Mouse (Mus musculus) ovary, postnatal 14 days (tissue): ENCODE data around the gene Agap1.
A peak's percentile ranks its signal among the peaks of the same experiment; 100 is the strongest.

Experiments used
- DNase-seq: peaks from one replicate; pipeline ENCODE4 v3.0.0; 2022; ENCODE audit warnings: low spot score

Gene Agap1

DNA sequence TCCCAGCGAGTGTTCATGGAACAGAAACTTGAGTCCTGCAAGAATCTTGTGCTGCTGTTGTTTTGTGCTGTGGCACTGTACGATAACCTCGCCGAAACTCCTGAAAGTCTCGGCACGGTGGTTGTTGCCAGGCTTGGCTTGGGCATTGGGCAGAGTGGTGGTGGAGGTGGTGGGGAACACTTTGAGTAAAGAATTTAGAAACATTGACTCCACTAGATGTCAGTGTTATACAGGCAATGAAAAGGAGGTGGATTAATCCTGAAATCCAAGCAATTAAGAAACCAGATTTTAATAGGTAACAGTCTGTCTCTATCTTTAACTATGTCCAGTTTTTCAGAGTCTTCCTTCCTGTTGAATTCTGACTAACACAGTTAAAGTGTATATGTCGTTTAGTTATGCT is 212.8 kb downstream of the Agap1 start:
- no peak for DNase-seq

- DNase-seq = no peak
Measured at GRCm38 (mm10) chr1:89668635-89669034, 214.0 kb downstream of the Agap1 start.

DNA sequence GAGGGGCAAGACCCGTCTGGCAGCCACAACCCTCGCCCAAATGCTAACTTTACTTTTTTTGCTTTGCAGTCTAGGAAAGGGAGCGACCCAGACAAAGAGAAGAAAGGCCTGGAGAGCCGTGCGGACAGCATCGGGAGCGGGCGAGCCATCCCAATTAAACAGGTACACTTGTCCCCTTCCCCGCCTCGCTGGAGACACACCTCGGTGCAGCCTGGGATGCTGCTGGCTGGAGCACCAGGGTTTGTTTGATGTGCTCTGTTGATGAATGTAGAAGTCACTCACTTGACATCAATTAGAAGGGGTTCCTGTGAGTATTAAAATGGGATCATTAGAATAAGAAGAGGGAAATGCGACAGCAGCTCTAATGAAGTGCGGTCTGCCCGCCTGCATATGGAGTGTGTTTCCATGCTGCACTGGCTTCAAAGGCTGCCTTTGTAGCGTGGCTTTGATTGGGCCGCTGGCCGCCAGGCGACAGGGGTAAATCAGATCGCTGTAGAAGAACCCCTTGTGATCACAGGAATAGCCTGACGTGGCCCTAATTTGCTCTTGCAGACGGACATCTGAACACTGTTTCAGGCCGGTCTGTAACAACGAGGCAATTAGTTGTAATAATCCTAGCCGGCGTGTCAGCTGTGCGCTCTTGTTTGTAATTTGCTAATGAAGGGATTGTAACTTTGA is 216.6 kb downstream of the Agap1 start:
- DNase-seq = no peak

DNA sequence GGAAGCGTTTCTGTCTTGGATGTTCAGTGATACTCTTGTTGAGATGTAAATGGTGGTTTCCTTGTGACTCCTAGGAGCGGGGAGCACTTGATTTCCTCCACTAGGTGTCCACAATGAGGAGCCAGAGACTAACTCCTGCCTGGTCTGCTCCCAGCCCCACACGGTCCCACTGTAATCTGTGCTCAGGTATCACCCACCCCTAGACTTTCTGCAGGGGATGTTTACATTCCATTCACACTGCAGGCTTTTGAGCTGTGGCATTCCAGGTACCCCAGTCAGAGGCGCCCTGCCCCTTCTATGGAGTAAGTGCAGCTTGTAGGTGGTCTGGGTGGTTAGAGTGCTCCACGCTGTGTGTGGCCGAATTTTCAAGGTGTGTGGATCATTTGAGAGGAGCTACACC is 218.5 kb downstream of the Agap1 start:
- DNase-seq = no peak

- DNase-seq = no peak
Measured at GRCm38 (mm10) chr1:89673686-89674085, 219.1 kb downstream of the Agap1 start.

DNA sequence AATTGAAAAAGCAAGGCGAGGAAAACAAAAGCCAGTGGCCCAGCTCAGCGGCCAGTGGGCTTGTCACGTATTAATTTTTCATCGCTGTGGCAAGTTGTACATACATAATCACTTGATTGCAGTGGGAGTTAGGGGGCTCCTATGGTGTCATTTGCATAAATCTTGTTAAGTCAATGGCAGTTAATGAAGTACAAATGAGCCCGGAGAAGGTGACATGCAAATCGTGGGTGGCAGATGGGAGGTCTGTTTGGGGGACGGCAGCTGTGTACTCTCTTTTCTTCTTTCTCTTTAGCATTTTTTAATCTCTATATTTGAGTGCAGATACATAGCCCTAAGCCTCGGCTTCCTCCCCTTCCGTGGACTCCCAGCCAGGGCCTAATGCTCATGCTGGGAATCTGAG is 220.1 kb downstream of the Agap1 start:
- DNase-seq = no peak

GRCm38 (mm10) chr1:89676411-89676810 is 221.8 kb downstream of the Agap1 start:
- peak; percentile 15 for DNase-seq

DNA sequence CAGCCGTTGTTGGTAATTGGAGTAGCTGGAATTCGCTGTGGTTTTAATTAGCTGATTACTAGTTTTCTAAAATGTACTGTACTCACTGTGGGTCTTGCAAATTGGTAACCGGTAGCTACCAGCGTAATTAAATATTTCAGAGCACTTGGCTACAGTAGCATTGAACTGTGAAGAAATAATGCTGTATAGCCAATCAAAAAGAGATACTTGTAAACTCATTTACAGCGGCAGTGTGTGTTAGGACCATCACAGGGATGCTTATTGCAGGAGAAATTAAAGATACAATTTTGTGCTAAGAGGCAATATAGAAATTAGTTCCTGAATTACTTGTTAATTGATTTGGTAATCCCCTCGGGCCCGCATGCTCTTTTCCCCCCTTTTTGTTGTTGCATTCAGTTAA is 226.1 kb downstream of the Agap1 start:
- DNase-seq = no peak

DNA sequence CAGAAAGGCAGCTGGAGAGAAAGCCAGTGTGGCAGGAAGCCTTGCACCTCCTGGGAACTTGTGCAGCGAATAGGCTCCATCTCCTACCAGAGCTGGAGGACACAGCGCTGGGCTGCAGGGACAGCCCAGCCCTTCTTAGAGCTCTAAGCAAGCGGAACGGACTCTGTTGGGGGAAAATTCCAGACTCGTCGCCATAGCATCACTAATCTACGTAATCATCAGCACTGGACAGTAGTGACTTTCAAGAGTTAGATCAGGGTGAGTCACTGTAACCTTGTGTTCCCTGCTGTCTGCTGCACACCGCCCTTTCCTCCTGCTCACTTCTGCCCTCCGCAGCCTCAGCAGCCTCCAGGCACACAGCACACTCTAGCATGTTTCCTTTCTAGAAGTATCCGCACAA is 234.3 kb downstream of the Agap1 start:
- DNase-seq = no peak

DNA sequence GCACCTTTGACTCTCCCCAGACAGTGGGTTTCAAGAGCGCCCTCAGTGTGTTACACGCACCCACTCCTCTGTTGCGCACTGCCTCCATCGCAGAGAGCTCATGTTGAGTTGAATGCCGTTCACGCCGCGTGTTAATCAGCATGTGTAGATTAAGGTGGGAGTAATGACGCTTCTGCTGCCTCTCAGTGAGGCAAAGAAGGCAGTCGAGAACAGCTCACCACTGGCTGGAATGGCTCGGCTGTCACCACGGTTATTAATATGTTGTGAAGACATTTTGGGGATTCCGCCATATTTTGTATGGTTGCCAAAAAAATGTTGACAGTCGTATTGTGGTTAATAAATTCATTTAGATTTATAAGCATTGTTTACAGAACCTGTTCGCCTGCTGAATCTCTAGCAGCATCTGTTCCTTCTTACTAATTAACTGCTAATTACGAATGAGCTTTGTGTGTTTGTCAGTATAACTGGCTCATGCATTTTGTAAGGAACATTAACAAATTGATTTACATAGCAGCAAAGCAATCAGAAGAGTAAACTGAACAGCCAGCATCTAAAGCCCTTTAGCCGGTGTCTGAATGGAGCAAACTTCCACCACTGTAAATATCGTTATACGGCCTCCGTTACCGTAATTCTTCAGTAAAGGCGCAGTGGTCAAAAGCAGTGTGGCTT is 235.1 kb downstream of the Agap1 start:
- DNase-seq = no peak

GRCm38 (mm10) chr1:89691096-89691495 is 236.5 kb downstream of the Agap1 start:
- DNase-seq = no peak

DNA sequence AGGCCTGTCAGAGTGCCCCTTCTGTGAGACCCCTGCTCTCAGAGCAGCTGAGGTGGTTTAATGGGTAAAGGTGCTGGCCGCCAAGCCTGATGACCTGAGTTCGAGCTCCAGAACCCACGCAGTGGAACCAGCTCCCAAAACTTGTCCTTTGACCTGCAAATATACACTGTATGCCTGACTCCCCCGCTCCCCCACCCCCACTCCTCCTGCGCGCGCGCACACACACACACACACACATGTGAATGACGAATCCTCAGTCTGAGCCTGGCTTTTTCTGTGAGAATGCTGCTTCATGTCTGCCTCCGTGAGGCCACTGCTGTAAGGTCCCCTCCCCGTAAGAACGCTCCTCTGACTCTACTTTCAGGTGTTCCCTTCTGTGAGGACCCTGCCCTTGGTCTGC is 237.8 kb downstream of the Agap1 start:
- no peak for DNase-seq

GRCm38 (mm10) chr1:89694916-89695315 is 240.3 kb downstream of the Agap1 start:
- DNase-seq = no peak

GRCm38 (mm10) chr1:89697241-89697640 is 242.6 kb downstream of the Agap1 start:
- no peak for DNase-seq

GRCm38 (mm10) chr1:89700166-89700565 is 245.6 kb downstream of the Agap1 start:
- no peak for DNase-seq

DNA sequence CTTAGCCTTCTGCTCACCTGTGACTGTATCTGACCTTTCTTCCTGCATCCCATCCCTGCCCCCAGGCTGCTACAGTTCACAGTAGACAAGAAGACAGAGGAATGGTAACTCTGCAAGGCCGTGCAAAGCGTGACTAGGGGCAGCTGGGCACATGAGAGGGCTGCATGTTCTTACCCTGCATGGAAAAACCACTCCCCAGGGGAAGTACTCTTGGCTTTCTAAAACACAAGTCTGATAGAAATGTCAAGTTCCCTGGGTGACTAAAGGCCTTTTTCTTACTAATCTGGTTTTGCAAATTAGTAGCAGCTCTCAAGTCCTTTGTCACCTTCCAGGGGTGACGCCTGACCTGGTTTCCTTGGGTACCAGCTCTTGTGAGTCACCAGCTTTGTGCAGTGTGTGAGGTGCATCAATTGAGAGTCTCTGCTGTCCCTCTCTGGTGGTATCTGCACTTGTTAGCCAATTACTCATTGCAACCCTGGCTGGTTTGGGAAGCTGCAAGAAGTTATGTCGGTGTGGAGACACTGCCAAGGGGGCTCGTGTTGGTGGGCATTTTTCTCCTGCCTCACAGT is 246.6 kb downstream of the Agap1 start:
- DNase-seq = no peak

DNA sequence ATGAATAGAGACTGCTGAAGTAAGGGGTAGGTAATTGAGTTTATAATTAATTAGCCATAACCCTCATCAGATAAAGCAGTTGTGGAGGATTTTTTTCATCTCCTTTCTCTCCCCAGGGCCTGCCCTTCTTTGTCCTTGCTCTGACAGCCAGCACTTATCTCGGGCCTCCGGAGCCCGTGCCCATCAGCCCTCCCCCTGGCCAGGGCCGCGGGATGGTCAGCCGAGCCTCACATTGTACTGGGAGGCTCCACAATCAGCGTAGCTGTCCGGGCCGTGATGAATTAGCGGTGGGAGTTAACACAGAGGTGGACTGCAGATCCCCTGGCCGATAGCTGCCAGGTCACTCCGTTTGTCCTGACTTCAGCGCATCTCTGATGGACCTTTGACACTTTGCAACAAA is 248.7 kb downstream of the Agap1 start:
- no peak for DNase-seq

- no peak for DNase-seq
Measured at GRCm38 (mm10) chr1:89705670-89706069, 251.1 kb downstream of the Agap1 start.

GRCm38 (mm10) chr1:89706862-89707261 is 252.3 kb downstream of the Agap1 start:
- DNase-seq = no peak

DNA sequence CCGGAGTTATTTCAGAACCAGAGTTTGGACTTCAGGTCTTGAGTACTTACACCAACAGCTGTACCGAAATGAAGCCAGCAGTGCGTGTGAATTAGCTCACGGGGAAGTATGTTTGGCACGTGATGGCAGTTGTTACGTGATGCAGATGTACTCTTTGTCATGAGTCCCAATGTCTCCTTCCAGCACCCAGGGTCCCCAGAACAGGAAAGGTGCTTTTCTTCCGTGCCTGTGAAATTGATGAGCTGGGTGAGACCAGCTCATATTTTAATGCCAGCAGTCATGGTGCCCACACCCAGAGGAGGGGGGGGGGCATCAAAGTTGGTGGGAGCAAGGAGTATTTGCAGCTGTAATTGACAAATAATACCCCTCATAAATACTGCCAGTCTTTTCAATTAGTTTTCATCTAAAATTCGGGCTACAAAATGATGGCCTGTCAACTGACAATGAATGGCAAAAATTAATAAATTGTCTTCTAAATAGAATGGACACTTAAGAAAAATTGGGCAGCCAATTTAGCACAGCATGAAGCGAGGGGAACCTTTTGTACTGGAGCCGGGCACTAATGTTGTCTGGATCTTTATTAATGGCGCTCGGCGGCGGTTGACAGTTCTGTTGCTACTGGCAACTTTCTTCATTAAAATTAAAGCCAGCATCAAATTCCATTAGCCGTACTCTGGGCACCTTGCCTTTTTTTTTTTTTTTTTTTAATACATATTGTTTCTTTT is 253.3 kb downstream of the Agap1 start:
- DNase-seq = no peak

- no peak for DNase-seq
Measured at GRCm38 (mm10) chr1:89709824-89710223, 255.2 kb downstream of the Agap1 start.

DNA sequence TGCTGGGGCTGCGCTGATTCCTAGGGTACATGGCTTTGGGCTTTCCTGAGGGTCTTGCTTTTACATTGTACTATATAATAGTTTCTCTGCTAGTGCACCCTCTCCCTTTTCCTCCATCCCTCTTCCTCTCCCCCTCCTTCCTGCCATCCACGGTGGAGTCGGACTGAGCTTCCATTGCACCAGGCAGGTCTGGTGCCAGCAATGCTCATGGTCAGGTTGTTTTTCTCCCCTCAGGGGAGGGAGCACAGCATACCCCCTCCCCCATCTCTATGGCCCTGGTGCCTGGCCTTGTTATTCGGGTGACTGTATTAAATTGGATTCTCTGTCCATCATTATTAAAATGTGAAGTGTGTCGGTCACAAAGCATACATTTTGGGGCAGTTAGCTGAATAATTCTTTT is 259.1 kb downstream of the Agap1 start:
- DNase-seq = no peak
